Mouse (Mus musculus) forebrain, embryonic 16.5 days (tissue): ENCODE results near the gene Lcor. TPM values are rescaled to one million over a fixed set of nuclear protein-coding genes. Genes with fewer than 3 reads are reported as not detected.

Experiments used
- ATAC-seq: fragments of 200-750 bp; cut with Nextera tagmentation; 2 replicates; pipeline ENCODE4 v1.8.0; 2017; ENCODE audit warnings: mild to moderate bottlenecking, moderate library complexity
- H3K27ac ChIP-seq: fragments of 300-500 bp; sonication (generic); 2 replicates; pipeline ENCODE4 v1.5.1; 2014; ENCODE audit warnings: low read length, control low read depth
- H3K27me3 ChIP-seq: fragments of 300-500 bp; sonication (generic); replicated peaks from 2 replicates; pipeline ENCODE4 v1.6.1; 2014; ENCODE audit warnings: low read length; ENCODE audit not compliant: control insufficient read depth, insufficient read depth
- H3K36me3 ChIP-seq: fragments of 300-500 bp; sonication (generic); 2 replicates; pipeline ENCODE4 v1.6.1; 2014; ENCODE audit not compliant: control insufficient read depth, insufficient read depth
- H3K4me1 ChIP-seq: fragments of 300-500 bp; sonication (generic); replicated peaks from 2 replicates; pipeline ENCODE4 v1.6.1; 2014; ENCODE audit warnings: low read length; ENCODE audit not compliant: control insufficient read depth, insufficient read depth
- H3K4me2 ChIP-seq: fragments of 300-500 bp; sonication (generic); 2 replicates; pipeline ENCODE4 v1.6.1; 2014; ENCODE audit warnings: mild to moderate bottlenecking, low read length, control low read depth
- H3K4me3 ChIP-seq: fragments of 300-500 bp; sonication (generic); replicated peaks from 2 replicates; pipeline ENCODE4 v1.5.1; 2014; ENCODE audit warnings: mild to moderate bottlenecking, low read length, control low read depth
- H3K9ac ChIP-seq: fragments of 300-500 bp; sonication (generic); replicated peaks from 2 replicates; pipeline ENCODE4 v1.6.1; 2014; ENCODE audit warnings: low read depth, low read length, control low read depth
- H3K9me3 ChIP-seq: fragments of 300-500 bp; sonication (generic); 2 replicates; pipeline ENCODE4 v1.6.1; 2016; ENCODE audit warnings: low read length; ENCODE audit not compliant: control insufficient read depth
- WGBS: fragments of 180-500 bp; shearing (Covaris S2); extraction: QIAGEN DNeasy Blood & Tissue Kit; methylation state at CpG from one replicate; pipeline ENCODE4 v1.1.7; 2014; 5-methylcytosine and 5-hydroxymethylcytosine counted together
- polyA plus RNA-seq: library from polyadenylated mRNA; unstranded; fragments of >200 nt; fragmentation: Nextera tagmentation; extraction: Ambion mirVana; gene quantifications from 2 replicates; pipeline ENCODE4 v1.2.1, GENCODE M21; 2015

The Lcor gene
- polyA plus RNA-seq, 1 experiment from 2014 or later = 21.8 TPM

DNA sequence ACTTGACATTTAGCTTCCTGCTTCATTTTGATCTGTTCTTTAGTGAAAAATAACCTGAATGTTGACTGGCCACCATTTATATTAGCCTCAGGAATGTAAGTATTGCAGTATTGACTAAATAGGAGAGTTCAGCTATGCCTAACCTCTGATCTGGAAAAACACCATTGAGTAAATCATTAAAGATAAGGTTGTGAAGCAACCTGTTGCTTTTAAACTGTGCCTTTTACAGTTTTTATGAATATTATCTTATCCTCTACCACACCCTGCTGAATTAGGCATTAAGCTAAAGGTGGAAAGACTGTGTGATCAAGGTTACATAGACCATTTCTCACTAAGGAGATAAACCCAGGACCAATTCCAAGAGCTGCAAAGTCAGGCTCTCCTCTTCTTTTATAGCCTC, 95.1 kb downstream of the Lcor start:
- Histone ChIP-seq H3K27me3 (no peaks in the 10 kb centered on the region), H3K9me3 (no peaks in the 10 kb centered on the region), H3K9ac (no peak overlapping the region), H3K27ac (no peak overlapping the region), H3K36me3 (peaks cover 7% of the 10 kb centered on the region), H3K4me1 (no peaks in the 10 kb centered on the region), H3K4me2 (no peak overlapping the region), H3K4me3 (no peak overlapping the region)
- no peak for ATAC-seq

DNA sequence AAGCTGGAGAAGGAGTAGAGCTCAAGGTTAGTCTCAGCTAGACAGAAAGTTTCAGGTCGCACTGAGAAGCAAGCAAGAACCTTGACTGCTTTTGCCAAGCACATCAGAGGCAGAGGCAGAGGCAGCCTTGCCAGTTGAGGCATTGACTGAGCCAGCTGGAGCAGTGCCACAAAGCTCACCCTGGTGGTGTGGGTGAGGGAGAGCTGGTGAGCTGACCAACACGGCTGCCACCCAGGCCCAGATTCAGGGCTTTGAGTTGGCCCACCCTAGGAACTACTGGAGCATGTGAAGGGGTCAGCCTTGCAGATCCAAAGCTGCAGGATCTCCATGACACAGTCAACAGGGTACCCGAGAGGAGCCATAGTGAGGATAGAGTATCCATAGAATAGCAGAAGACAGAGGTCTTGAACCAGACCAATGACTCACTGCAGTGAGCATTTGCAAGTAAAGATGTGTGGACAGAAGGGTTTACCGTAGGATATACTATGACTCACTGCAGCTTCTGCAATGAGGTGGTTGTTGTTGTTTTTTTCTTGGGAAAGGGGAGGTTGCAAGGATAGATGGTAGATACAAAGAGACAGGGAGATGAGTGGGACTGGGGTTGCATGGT, 97.0 kb downstream of the Lcor start:
- no peak for ATAC-seq
- no peak overlapping the region for H3K27ac ChIP-seq
- 90% methylated on average over 4 of the region's 4 CpGs for WGBS
- peaks cover 15% of the 10 kb centered on the region for H3K36me3 ChIP-seq
- H3K4me3 ChIP-seq = no peak overlapping the region
- no peak overlapping the region for H3K4me2 ChIP-seq
- no peaks in the 10 kb centered on the region for H3K27me3 ChIP-seq
- no peaks in the 10 kb centered on the region for H3K9me3 ChIP-seq
- H3K4me1 ChIP-seq = no peaks in the 10 kb centered on the region
- H3K9ac ChIP-seq = no peak overlapping the region

DNA sequence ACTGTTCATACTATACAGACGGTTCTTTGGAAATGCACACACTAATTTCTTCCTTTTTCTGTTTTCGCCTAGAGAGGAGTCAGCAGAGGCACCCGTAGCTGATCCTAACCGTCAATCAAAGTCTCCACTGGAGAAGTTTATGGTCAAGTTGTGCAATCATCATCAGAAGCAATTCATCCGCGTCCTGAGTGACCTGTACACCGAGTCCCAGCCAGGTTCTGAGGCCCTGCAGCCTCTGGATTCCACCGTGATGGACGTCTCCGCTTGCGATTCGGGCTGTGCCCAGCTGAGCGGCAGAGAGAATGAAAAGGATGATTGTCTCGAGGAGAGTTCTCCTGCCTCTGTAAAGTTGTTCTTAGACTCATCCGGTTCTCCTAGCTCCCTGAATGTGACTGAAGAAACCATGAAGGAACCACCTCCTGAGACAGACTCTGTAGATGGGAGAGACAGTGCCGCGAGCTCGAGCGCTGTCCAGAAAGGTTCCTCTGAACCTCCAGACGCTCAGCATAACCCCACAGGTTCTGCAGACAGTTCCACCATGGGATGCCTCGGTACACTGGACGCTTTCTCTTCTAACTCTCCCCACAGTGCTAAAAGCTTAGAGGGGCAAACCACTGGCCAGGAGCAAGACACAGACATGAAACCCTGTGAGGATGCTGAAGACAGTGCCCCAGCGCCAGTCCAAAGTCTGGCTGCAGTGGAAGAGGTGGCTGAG, 99.4 kb downstream of the Lcor start, which contains the start of gene Gm340:
Gm340 (plus strand) TSS at position 665 of the 715 bp plus-strand sequence.
- H3K4me2 ChIP-seq = no peak within 1 kb of the TSS
- H3K4me3 ChIP-seq = no peak within 1 kb of the TSS
- ATAC-seq = no peak
- H3K27ac ChIP-seq = no peak within 1 kb of the TSS
- H3K27me3 ChIP-seq = no peaks in the 10 kb centered on the region
- H3K36me3 ChIP-seq = peaks cover 15% of the 10 kb centered on the region
- no peaks in the 10 kb centered on the region for H3K9me3 ChIP-seq
- H3K9ac ChIP-seq = no peak within 1 kb of the TSS
- no peaks in the 10 kb centered on the region for H3K4me1 ChIP-seq
- 96% methylated on average over 23 of the region's 23 CpGs for WGBS

DNA sequence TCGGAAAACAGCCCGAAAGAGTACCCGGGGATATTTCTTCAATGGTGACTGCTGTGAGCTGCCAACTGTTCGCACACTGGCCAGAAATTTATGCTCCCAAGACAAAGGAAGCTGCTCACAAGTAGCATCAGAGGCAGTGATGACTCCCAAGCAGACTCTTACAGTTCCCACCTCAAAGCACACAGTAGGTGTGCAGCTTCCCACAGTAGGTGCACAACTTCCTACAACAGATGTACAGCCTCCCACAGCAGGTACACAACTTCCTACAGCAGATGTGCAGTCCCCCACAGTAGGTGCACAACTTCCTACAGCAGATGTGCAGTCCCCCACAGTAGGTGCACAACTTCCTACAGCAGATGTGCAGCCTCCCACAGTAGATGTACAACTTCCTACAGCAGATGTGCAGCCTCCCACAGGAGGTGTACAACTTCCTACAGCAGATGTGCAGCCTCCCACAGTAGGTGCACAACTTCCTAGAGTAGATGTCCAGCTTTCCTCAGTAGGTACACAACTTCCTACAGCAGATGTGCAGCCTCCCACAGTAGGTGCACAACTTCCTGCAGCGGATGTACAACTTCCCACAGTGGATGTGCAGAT, 100.6 kb downstream of the Lcor start:
- Histone ChIP-seq H3K9ac (no peak overlapping the region), H3K4me2 (no peak overlapping the region), H3K4me1 (no peaks in the 10 kb centered on the region), H3K9me3 (no peaks in the 10 kb centered on the region), H3K4me3 (no peak overlapping the region), H3K27ac (no peak overlapping the region), H3K27me3 (no peaks in the 10 kb centered on the region), H3K36me3 (peaks cover 15% of the 10 kb centered on the region)
- whole genome bisulfite sequencing = 98% methylated on average over 5 of the region's 5 CpGs
- no peak for ATAC-seq

DNA sequence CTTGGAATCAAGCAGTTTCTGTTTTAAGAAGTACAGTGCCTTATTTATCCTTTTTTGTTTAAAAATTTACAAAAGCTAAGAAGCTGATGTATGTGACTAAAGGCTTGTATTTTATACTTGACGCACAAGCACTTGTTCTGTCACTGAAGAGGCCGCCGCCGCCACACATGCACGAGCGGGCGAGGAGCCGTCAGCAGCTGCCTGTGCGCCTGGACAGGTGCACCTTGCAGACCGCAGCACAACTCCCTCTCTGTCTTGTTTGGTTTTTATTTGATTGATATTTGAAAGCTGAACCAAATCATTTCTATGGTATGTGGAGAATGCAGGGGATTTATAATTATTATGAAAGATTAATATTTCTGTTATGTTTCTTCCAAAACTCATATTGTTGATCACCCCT, 104.3 kb downstream of the Lcor start:
- Histone ChIP-seq H3K9me3 (no peaks in the 10 kb centered on the region), H3K4me1 (no peaks in the 10 kb centered on the region), H3K9ac (no peak overlapping the region), H3K4me3 (no peak overlapping the region), H3K4me2 (no peak overlapping the region), H3K27ac (no peak overlapping the region), H3K27me3 (no peaks in the 10 kb centered on the region), H3K36me3 (peaks cover 14% of the 10 kb centered on the region)
- WGBS = 92% methylated on average over 10 of the region's 10 CpGs
- ATAC-seq = no peak

DNA sequence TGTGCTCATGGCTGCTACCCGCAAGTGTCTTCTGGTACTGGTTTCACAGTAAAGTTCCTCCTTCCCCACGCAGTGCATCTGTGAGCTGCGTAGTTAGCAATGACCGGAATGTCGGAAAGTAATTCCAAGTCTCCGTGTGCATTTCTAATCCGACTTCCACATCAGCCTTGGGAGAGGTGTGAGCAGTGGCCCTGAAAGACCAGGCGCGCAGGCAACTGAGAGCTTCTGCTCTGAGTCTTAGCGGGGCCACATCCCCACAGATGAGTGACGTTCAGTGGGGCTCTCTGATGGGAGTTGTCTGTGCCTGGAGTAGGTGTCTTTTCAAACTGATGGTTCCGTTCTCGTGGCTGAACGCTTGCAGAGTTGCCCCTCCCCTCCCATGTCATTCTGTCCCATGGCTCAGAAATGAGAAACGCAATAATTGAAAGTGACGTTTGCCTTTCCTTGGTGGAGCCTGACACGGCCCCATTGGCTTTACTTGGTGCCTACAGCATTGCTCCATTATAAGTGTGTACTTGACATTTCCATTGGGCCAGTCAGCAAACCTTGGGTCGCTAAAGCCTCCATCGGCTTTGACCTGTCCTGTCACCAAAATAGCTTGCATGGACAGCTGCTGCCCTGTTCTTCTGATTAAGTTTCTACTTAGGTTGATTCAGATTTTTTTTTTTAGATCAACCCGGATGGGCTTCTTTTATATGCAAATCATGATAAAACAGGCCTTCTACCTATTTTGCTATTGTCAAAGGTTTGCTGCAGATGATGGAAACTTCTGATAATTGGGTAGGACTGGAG, 105.2 kb downstream of the Lcor start:
- Histone ChIP-seq H3K4me3 (no peak overlapping the region), H3K27ac (no peak overlapping the region), H3K4me1 (no peaks in the 10 kb centered on the region), H3K27me3 (no peaks in the 10 kb centered on the region), H3K36me3 (peaks cover 8% of the 10 kb centered on the region), H3K9me3 (no peaks in the 10 kb centered on the region), H3K9ac (no peak overlapping the region), H3K4me2 (no peak overlapping the region)
- WGBS = 90% methylated on average over 20 of the region's 20 CpGs
- no peak for ATAC-seq

DNA sequence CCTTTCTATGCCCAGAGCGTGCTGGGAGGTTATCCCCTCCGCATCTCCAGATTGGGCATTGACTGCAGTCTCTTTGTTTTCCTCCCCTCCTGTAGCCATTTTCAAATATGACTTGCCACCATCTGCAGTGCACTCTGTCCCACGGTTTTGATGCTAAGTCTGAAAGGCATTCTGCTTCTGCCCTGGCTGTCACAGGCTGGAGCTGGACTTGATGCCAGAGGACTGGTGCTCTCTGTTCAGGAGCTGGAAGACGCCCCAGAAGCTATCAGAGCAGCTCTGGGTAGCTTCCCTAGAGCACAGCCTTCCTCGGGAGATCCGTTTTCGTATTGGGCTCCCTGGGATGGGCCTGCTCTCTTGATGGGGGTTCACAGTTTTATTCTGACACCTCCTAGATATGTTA, 106.6 kb downstream of the Lcor start:
- Histone ChIP-seq H3K27me3 (no peaks in the 10 kb centered on the region), H3K27ac (no peak overlapping the region), H3K4me2 (no peak overlapping the region), H3K36me3 (peaks cover under 1% of the 10 kb centered on the region; the same call in 1 of the 2 replicates), H3K9me3 (no peaks in the 10 kb centered on the region), H3K4me3 (no peak overlapping the region), H3K4me1 (no peaks in the 10 kb centered on the region), H3K9ac (no peak overlapping the region)
- WGBS = 68% methylated on average over 7 of the region's 7 CpGs
- no peak for ATAC-seq

DNA sequence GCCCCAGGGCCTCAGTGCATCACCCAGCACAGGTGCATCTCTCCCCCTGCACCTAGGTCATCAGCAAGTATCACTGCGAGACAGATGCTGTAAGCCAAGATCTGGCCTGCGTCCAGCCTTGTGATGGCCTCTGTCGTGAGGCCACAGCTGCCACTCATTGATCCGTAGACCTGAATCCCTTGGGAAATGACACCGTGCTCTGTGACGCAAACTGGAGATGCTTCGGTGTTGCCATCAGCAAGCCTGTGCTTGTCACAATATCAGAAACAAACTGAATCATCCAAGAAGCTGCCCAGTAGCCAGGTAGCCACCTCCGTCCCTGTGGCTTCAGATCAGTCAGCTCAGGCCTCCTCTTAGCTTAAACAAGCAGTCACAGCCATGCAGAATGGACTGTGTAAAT, 107.2 kb downstream of the Lcor start:
- 87% methylated on average over 8 of the region's 8 CpGs for WGBS

DNA sequence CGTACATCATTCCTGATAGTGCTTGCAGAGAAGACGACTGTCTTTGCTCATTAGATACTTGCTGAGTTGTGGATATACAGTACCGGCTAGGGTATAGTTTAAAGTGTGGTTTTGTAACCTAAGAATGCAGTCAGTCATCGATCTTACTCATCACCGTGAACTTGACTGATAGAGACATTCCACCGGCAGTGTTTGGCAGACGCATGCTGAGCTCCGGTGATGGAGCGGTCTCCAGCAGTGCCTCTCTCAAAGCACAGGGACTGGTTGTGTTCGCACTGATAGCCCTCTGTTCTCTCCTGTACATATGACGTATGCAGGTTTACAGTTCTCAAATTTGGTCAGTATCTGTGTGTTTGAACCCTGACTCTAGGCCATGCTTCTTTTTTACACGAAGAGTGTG, 109.4 kb downstream of the Lcor start:
- ATAC-seq = no peak
- no peaks in the 10 kb centered on the region for H3K9me3 ChIP-seq
- no peak overlapping the region for H3K27ac ChIP-seq
- 85% methylated on average over 12 of the region's 12 CpGs for WGBS
- H3K27me3 ChIP-seq = no peaks in the 10 kb centered on the region
- no peak overlapping the region for H3K9ac ChIP-seq
- no peaks in the 10 kb centered on the region for H3K36me3 ChIP-seq
- no peaks in the 10 kb centered on the region for H3K4me1 ChIP-seq
- no peak overlapping the region for H3K4me2 ChIP-seq
- no peak overlapping the region for H3K4me3 ChIP-seq

More for the DNA sequence above, 107.2 kb downstream of the Lcor start:
- H3K36me3 ChIP-seq = no peaks in the 10 kb centered on the region; the same call in 1 of the 2 replicates
- H3K4me2 ChIP-seq = no peak overlapping the region
- H3K9ac ChIP-seq = no peak overlapping the region
- no peaks in the 10 kb centered on the region for H3K4me1 ChIP-seq
- no peak for ATAC-seq
- H3K4me3 ChIP-seq = no peak overlapping the region
- no peaks in the 10 kb centered on the region for H3K9me3 ChIP-seq
- no peak overlapping the region for H3K27ac ChIP-seq
- no peaks in the 10 kb centered on the region for H3K27me3 ChIP-seq
